Mouse (Mus musculus) right cerebral cortex, postnatal 14 days (tissue): ENCODE measurements around the gene Rbfox2.

Experiments used
- DNase-seq: peaks from one replicate; pipeline ENCODE4 v3.0.0; 2022

Rbfox2 gene

DNA sequence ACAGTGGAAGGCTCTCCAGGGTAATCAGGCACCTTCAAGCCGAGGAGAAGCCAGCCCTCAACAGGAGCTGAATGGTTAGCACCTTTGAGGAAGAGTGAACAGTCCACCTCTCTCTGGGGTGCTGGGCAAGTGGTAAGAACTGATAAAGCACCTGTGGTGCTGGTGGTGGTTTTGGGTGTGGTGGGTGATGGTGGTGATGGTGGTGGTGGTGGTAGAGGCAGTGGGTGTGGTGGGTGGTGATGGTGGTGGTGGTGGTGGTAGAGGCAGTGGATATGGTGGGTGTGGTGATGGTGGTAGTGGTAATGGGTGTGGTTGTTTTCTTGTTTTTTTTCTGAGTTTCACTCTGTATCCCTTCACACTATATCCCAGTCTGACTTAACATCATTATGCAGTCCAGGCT is 253.8 kb downstream of the Rbfox2 start:
- DNase-seq = no peak

DNA sequence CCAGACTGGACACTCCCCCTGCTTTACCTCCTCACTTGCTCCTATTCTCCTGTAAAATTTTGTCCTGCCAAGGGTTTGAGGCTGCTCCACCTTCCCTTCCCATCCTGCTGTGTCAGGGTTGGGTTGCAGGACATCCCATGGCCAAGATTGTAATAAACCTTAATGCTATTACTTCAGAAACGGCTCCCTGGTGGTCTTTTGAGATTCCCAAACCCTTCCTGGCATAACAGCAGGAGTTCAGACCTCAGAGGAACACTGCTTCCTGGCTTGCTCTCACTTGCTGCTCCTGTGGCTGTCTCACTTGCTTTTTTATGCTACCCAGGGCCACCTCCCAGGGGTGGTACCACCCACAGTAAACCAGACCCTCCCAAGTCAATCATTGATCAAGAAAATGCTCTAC is 254.6 kb downstream of the Rbfox2 start:
- DNase-seq = no peak

DNA sequence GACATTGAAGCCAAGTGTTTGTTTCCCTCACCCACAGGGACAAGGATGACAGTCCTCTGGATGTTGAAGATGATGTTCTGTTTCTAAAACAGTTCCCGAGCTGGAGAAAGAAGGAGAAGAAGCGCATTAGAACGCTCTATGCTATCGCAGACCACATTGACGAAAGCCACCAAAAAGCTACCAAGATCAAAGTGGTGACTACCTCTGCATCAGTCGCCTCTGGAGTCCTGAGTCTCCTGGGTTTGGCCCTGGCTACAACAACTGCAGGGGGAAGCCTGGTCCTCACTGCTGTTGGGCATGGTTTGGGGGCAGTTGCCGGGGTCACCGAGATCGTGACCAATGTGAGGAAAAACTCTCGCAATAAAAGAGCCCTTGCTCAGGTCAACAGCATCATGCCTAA is 256.2 kb downstream of the Rbfox2 start, which contains the start of gene Mb:
TSS of gene Mb (minus strand) at position 101 of the 400 bp plus-strand sequence.
- no peak for DNase-seq

DNA sequence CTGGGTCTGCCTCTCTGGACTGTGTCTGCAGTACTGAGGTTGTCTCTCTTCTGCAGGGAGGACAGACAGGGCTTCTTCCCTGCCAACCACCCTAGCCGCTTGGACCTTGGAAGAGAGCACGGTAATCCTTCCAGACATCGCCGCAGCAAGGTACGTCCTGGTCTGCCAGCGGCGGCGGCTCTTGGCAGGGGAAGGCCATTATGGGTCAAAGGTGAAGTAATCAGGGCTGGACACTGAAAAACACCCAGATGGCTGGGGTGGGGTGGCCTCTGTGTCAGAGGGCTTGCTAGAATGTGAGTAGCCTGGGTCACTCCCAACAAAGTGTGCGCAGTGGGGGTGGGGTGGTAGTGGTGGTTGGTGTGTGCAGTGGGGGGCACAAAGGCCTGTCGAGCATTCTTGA is 261.2 kb downstream of the Rbfox2 start:
- no peak for DNase-seq

DNA sequence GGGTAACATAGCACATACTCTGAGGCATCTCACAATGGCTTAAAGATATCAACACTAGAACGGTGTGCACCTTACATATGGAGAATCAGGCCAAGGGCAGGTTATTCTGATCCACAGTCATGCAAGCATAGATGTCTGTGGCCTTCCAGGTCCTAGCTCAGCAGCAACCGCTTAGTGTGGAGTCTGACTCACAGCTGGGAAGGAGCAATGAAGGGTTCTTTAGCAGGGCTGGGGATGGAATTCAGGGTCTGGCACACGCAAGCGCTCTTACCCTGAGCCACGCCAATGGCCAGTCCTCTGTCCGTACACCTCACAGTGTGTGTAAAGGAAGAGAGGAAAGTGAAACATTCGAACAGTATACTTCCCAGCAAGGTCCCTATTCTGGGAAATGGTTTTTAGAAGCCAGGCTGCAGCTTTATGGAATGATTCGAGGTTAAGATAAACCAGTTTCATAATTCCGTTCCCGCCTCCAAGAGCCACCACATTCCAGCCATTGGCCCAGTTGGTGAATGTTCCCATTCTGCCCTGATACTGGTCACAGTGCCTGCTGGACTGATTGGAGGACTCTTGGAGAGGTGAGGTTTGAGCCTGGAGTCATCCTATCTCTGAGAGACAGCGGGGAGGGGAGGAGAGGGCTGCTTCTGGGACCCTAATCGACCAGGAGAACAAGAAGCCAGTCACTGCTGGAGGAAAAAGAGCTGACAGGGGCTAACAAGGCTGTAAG is 262.0 kb downstream of the Rbfox2 start, which contains the start of gene Apol6:
TSS of gene Apol6 (plus strand) at position 133 of the 724 bp plus-strand sequence.
- no peak for DNase-seq

DNA sequence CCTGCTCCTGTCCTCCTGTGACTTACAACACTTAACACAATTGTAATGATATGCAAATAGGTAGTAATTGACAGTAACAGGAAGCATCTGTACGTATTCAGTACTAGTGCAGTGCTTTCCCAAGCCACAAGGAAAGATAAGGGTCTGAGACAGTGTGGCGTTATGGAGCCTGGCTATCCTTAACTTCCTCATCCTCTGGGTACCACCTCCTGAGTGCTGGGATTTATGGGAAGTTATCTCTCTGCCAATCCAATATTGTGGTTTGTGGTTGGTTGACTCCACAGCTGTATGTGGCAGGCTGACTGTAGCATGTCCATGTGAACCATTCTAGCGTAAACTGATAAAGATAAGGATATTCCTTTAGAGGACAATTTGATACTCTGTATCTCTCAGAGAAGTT is 266.0 kb downstream of the Rbfox2 start:
- DNase-seq = no peak

DNA sequence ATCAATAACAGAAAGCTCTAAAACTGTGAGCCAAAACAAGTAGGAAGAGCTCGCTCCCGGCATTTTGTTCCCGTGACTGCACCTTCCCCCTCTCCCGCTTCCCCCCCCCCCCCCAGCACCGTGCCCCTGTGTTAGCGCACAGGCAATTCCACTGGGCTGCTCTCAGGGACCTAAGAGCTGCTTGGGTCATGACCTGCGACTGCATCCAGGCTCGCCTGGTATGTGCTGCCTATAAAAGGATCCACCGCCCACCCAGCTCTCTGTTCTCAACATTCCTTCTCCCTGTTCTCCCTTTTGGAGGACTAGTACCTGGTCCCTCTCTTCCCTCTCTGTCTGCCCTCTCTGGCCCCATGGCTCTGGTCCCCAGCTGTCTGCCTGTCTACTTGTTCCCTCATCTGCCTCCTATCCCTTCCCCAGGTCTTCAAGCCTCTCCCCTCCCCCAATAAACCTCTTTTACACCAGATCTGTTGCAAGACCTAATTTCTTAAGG is 267.5 kb downstream of the Rbfox2 start:
- no peak for DNase-seq

DNA sequence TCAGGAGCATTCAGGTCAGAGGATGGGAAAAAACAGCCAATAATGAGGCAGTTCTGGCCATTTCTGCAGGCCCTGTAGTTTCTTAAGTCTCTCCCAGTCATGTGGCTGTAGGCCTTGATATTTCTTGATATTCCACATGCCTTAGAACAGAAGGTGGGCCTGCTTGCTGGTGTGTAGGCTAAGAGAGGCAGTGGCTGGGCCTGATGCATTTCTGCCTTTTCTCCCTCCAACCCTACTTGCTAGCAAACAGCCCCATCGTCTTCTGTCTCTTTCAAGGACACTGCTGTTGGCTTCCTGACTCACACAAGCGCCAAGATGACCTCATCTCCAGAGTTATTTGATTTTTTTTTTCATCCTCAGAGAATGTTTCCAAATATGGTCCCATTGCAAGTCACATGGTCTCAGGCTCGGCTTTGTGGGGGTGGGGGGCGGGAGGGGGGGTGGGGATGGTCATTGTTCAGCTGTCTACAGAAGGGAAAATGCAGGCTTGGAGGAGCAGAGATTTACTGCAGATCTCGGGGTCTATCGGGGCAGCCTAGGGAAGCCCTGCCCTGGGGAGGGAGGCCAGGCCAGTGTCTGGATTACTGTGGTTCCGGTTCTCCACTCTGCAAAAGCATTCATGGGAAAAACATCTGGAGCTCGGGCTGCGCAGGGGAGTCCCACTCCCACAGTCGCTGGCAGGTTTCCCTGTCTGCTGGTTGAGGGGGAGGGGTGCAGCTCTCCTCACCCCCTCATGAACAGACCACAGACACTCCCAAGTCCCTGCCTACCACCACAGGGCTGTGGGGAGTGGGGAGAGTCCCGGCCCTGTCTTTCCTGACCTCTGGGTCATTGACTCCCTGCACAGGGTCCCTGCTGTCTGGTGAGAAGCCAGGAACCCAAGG is 269.3 kb downstream of the Rbfox2 start:
- DNase-seq = no peak

DNA sequence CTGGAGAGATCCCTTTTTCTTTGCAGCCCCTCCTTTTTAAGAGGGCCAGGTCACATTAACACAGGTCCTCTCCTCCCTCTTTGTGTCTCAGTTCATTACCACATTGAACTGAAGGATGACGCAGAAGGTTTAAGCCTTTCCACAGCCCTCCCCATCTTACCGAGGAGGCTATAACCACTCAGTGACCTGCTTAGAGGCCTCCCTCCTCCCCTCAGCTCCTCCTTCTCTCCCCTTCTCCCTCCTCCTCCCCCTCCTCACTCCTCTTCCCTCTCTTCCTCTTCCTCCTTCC is 269.9 kb downstream of the Rbfox2 start:
- DNase-seq = no peak

DNA sequence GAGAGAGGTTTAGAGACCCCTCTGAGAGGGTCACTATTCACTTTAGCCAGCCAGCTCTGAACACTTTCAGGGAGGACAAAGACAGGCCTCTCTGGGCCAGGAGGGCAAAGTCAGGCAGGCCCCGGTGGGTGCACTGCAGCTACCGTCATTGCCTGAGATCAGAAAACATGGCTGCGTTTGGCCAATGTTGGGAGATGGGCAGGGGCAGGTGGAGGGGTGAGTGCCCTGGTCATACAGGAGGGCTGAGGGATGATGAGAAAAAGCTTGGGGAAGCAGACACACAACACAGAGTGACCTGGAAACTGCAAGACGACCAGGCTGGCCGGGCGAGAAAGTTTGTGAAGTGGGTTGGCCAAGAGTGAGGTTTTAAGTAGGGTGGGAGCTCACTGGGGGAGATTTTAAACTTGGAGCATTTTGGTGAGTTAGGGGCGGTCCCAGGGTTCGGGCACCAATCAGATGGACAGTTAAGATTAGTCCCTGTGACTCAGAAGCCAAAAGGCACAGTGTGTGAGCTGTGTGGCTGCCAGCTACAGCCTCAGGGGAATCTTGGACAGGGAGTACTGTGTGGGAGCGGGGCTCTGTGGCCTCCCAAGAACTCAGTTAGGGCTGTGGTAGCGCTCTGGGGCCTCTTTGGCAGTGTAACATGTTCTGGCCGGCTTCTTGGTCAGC is 270.4 kb downstream of the Rbfox2 start:
- no peak for DNase-seq

DNA sequence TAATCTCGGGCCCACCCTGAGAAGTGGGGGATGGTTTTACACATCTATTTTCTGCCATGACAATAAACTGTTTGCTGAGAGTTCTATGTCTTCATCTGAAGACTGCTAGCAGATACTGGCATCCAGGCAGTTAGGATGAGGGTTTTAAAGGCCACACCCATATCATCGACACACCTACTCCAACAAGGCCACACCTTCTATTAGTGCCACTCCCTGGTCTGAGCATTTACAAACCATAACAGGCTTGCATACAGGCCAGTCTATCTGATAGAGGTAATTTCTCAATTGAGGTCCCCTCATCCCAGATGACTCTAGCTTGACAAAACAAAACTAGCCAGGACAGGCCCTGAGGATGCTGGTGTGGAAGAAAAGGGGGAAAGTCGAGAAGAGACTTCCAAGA is 271.2 kb downstream of the Rbfox2 start:
- no peak for DNase-seq

DNA sequence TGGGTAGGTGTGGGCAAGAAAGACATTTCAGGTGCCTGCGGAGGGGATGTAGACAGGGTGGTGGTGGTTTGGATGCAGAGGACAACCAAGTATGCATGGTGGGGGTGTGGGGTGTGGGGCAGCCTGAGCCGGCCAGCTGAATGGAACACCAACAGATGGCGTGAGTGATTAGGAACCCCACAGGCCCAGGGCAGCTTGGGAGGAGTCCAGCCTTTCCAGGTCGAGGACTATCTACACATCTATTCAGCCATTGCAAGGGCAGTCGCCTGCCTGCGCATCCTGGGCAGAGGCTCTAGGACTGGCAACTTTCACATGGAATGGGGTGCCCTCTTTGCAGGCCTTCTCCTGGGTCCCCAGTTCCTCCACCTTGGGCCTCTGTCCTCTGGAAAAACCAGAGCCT is 272.3 kb downstream of the Rbfox2 start:
- DNase-seq = no peak

DNA sequence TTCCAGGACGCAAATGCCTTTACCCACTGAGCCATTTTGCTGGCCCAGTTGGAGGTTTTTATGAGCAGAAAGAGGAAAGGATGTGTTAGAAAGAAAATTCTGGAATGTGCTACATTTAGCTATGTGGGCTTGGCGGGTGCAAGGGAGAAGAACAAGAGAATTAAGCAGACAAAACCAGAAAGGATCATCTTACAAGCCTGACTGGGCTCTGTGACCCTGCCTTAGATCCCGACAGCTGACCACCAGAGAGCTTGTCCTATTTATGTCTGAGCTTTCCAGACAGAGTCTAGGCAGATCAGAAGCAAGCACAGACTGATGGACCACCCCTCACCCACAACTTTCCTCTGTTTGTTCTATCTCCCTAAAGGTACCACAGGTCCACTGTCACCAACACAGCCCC is 275.5 kb downstream of the Rbfox2 start:
- DNase-seq = no peak

DNA sequence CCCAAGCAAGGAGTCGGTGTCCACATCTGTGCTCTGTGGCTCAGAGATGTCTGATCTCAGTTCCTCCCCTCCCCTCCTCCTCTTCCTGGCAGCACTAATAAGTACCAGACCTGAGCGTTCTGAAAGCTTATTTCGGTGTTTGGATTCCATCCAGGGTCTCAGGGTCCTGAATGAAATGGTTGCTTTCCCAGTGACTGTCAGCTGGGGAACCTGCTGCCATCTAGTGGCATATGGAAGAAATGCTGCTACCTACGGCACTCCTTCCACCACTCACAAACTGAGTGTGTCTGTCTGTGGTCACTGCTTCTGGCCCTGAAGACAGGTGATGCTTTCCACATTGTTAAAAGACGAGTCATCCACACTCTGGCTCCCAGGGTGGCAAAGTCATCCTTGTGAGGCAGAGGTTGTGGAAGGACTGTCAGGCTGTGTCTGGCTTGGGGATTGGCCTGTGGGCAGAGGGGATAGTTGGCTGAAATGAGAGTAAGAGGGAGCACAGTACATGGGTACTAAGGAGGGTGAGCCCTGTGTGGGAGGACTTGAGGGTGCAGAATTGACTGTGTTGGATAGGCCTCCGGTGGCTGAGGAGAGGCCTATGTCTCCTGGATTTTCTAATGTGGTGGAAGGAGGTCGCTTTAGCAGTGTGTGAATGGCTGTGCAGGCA is 277.3 kb downstream of the Rbfox2 start:
- peak; percentile 43 for DNase-seq
